Mouse (Mus musculus): Measurements from ENCODE around the gene Amy1. TPM values are rescaled to one million over a fixed set of nuclear protein-coding genes. Genes with fewer than 3 reads are reported as not detected.

Amy1 gene
- 43.4 and 136 TPM in 2 replicates for polyA plus RNA-seq (2012; rRNA removed; ENCODE audit: low replicate concordance)

DNA sequence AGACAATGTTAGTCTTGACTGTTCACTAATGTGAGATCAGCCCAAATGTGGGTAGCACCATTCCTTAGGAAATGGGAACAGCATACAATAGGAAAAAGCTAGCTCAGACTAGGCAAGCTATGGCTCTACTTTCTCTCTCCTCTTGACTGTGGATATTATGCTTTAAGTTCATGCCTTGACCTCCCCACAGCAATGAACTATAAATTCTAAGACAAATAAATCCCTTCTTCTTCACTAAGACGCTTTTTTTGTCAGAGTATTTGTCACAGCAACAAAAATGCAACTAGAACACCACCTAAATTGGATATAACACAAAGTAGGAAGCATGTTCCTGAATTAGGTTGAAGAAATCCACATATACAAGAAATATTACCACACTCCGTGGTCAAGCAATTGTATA, at the start of gene Amy1:
Amy1 (minus strand) TSS at position 101 of the 400 bp plus-strand sequence.

DNA sequence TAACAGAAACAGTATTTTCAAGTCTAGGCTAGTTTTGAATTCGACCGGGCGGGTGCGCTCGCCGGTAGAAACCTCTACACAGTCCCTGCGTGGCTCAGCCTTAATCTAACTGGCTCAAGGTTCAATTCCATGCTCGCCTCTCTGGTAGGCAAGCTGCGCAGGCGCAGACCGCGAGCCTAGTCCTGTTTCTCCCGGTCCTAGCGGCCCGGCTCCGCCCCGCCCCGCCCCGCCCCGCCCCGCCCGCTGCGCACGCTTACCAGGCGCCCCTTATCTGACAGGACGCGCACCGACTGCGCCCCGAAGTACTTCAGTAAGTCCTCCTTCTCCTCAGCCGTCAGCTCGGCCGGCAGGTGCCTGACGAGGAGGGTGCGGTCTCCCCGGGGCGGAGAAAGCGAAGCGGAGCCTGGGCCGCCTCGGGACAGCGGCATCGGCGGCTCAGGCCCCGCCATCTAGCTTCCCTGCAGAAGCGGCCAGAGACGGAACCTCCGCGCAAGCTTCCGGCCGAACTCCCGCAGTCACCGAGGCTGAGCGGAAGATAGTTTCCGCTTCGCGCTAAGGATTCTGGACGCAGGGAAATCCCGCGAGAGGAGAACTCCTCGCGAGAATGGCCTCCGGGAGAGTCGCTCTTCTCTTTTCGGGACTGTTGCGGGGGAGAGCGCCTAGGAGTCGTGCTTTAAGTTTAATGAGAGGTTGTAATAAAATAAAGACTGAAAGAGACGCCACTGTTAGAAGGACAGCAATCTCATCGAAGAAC, 23.3 kb upstream of the Amy1 start, which contains the start of gene Rnpc3:
Rnpc3 (minus strand) TSS at position 544 of the 754 bp plus-strand sequence.

DNA sequence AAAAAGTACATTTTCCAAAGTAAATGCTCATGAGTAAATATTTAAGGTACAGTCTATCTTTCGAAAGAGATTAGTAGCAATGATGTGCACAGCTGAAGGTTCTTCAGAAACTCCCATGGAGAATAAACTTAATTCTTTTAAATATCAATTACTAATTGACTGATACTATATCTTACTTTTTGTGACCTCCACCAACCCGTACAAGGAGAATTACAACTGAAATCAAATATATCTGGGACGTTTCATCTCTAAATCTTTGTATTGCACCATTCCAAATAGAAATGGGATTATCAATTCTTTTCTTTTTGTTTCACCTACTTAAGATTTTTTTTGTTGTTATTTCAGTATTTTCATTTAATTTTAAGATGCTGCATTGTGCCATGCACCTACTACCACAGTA, 74.2 kb downstream of the Amy1 start, which contains the start of gene Amy2a1:
Amy2a1 (minus strand) TSS at position 101 of the 400 bp plus-strand sequence.

Other genes with a start within 250 kb of the Amy1 start
- gene Amy2a1, start 74.3 kb downstream of the Amy1 start, polyA plus RNA-seq (2012; rRNA removed; ENCODE audit: low replicate concordance) = not detected in 2 replicates
- 9.1 and 11.7 TPM in 2 replicates for gene Rnpc3, start 23.4 kb upstream of the Amy1 start, polyA plus RNA-seq (2012; rRNA removed; ENCODE audit: low replicate concordance)

Data from subcutaneous adipose tissue, adult 2 months (tissue).